Mouse (Mus musculus): ENCODE results near the gene Galnt18.

DNA sequence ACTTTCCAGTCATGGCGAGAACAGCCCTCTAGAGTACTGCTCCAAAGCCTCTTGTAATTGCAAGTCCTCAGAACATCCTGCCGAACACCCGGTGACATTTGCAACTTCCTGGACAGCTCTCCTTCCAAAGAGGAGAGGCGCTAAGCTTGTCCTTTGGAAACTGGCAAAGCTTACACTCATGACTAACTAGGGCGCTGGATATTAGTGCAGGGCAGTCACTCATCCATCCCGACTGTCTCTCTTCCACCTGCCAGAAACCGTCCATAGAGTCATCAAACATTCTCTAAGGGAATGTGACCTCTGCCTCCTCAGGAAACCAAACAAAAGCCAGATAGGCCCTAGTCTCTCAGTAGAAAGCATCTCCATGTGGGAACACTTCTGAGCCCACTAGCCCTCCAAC, 3.6 kb downstream of the Galnt18 start:
- TF ChIP-seq EP300 (IDR thresholded peaks at IDR 0.05) (no peak), CTCF (IDR thresholded peaks at IDR 0.05) (no peak)
